Mouse (Mus musculus): Measurements from ENCODE around the gene Ccdc183. TPM values are rescaled to one million over a fixed set of nuclear protein-coding genes. Genes with fewer than 3 reads are reported as not detected.

The Ccdc183 gene
- polyA plus RNA-seq, 1 experiment from 2014 or later = 0.19 TPM

DNA sequence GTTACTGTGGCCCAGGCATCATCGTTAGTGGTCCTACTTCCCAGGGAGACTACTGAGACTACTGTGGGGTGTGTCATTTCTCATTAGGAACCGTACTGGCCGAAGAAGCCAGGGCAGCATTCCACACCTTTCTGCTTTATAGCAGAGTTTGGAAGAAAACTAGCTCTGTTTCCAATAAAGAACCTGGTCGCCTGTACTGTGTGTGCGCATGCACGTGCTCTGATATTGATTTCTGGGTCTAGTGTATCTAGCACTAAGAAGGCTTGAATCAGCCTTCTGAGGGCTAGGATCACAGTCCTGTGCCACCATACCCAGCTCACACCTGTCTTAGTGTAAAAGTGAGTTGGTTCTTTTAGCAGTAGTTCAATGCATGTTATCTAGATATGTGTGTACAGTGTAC lies 58.7 kb downstream of the Ccdc183 start:
- no peak for ATAC-seq (ENCODE audit: insufficient number of reproducible peaks, insufficient read depth, low FRiP score, low TSS enrichment)
- H3K9me3 ChIP-seq = no peaks in the 10 kb centered on the region
- peak overlapping the region; percentile 94 for H3K4me2 ChIP-seq (replicated peaks)
- H3K27ac ChIP-seq = no peak overlapping the region
- no peaks in the 10 kb centered on the region for H3K27me3 ChIP-seq
- H3K4me3 ChIP-seq = peak overlapping the region; percentile 97
- peak overlapping the region; percentile 93 for H3K9ac ChIP-seq
- H3K36me3 ChIP-seq = peaks cover 40% of the 10 kb centered on the region
- peaks cover 20% of the 10 kb centered on the region for H3K4me1 ChIP-seq
- 57% methylated on average over 6 of the region's 6 CpGs for WGBS

Other genes with a start within 250 kb of the Ccdc183 start
- gene Sapcd2, start 245.4 kb downstream of the Ccdc183 start, polyA plus RNA-seq (2016; fragmentation: Nextera tagmentation; extraction: Ambion mirVana) = 51.4 and 51.6 TPM in 2 replicates
- 0.41 and 0.42 TPM in 2 replicates for gene Entpd2, start 221.8 kb downstream of the Ccdc183 start, polyA plus RNA-seq (2016; fragmentation: Nextera tagmentation; extraction: Ambion mirVana)
- 47.7 and 60.0 TPM in 2 replicates for gene Npdc1, start 218.3 kb downstream of the Ccdc183 start, polyA plus RNA-seq (2016; fragmentation: Nextera tagmentation; extraction: Ambion mirVana)
- gene Fut7, start 194.4 kb downstream of the Ccdc183 start, polyA plus RNA-seq (2016; fragmentation: Nextera tagmentation; extraction: Ambion mirVana) = not detected in 2 replicates
- gene Abca2, start 189.0 kb downstream of the Ccdc183 start, polyA plus RNA-seq (2016; fragmentation: Nextera tagmentation; extraction: Ambion mirVana) = 4.8 and 5.2 TPM in 2 replicates
- gene Clic3, start 160.8 kb downstream of the Ccdc183 start, polyA plus RNA-seq (2016; fragmentation: Nextera tagmentation; extraction: Ambion mirVana) = 1.4 and 1.8 TPM in 2 replicates
- 28.6 and 28.9 TPM in 2 replicates for gene Paxx, start 156.6 kb downstream of the Ccdc183 start, polyA plus RNA-seq (2016; fragmentation: Nextera tagmentation; extraction: Ambion mirVana)
- 0.70 and 0.96 TPM in 2 replicates for gene Ptgds, start 147.6 kb downstream of the Ccdc183 start, polyA plus RNA-seq (2016; fragmentation: Nextera tagmentation; extraction: Ambion mirVana)
- not detected in 2 replicates for gene Lcn12, start 123.8 kb downstream of the Ccdc183 start, polyA plus RNA-seq (2016; fragmentation: Nextera tagmentation; extraction: Ambion mirVana)
- gene Fbxw5, start 116.9 kb downstream of the Ccdc183 start, polyA plus RNA-seq (2016; fragmentation: Nextera tagmentation; extraction: Ambion mirVana) = 81.8 and 82.8 TPM in 2 replicates
- gene C8g, start 116.0 kb downstream of the Ccdc183 start, polyA plus RNA-seq (2016; fragmentation: Nextera tagmentation; extraction: Ambion mirVana) = 6.3 and 6.4 TPM in 2 replicates
- gene Traf2, start 70.7 kb downstream of the Ccdc183 start, polyA plus RNA-seq (2016; fragmentation: Nextera tagmentation; extraction: Ambion mirVana) = 37.7 and 37.8 TPM in 2 replicates
- 310 and 331 TPM in 2 replicates for gene Edf1, start 59.8 kb downstream of the Ccdc183 start, polyA plus RNA-seq (2016; fragmentation: Nextera tagmentation; extraction: Ambion mirVana)
- gene Mamdc4, start 42.8 kb downstream of the Ccdc183 start, polyA plus RNA-seq (2016; fragmentation: Nextera tagmentation; extraction: Ambion mirVana) = 4.2 and 10.1 TPM in 2 replicates
- 156 and 177 TPM in 2 replicates for gene Phpt1, start 42.5 kb downstream of the Ccdc183 start, polyA plus RNA-seq (2016; fragmentation: Nextera tagmentation; extraction: Ambion mirVana)
- gene Ajm1, start 35.9 kb downstream of the Ccdc183 start, polyA plus RNA-seq (2016; fragmentation: Nextera tagmentation; extraction: Ambion mirVana) = 0.20 and 0.24 TPM in 2 replicates
- gene Rabl6, start 9.2 kb downstream of the Ccdc183 start, polyA plus RNA-seq (2016; fragmentation: Nextera tagmentation; extraction: Ambion mirVana) = 79.0 and 84.9 TPM in 2 replicates
- gene Tmem141, start 4.3 kb upstream of the Ccdc183 start, polyA plus RNA-seq (2016; fragmentation: Nextera tagmentation; extraction: Ambion mirVana) = 21.1 and 24.6 TPM in 2 replicates
- gene Fcna, start 10.4 kb upstream of the Ccdc183 start, polyA plus RNA-seq (2016; fragmentation: Nextera tagmentation; extraction: Ambion mirVana) = 0.65 and 0.69 TPM in 2 replicates
- 0.36 and 0.62 TPM in 2 replicates for gene Lcn8, start 35.4 kb upstream of the Ccdc183 start, polyA plus RNA-seq (2016; fragmentation: Nextera tagmentation; extraction: Ambion mirVana)
- not detected in 2 replicates for gene Lcn5, start 40.3 kb upstream of the Ccdc183 start, polyA plus RNA-seq (2016; fragmentation: Nextera tagmentation; extraction: Ambion mirVana)
- gene Lcn6, start 59.1 kb upstream of the Ccdc183 start, polyA plus RNA-seq (2016; fragmentation: Nextera tagmentation; extraction: Ambion mirVana) = not detected in 2 replicates
- not detected in 2 replicates for gene Lcn10, start 65.0 kb upstream of the Ccdc183 start, polyA plus RNA-seq (2016; fragmentation: Nextera tagmentation; extraction: Ambion mirVana)
- gene Obp2a, start 82.4 kb upstream of the Ccdc183 start, polyA plus RNA-seq (2016; fragmentation: Nextera tagmentation; extraction: Ambion mirVana) = not detected in 2 replicates
- gene Bmyc, start 89.1 kb upstream of the Ccdc183 start, polyA plus RNA-seq (2016; fragmentation: Nextera tagmentation; extraction: Ambion mirVana) = 100 and 106 TPM in 2 replicates
- not detected in 2 replicates for gene Obp2b, start 119.3 kb upstream of the Ccdc183 start, polyA plus RNA-seq (2016; fragmentation: Nextera tagmentation; extraction: Ambion mirVana)
- gene Lcn3, start 147.9 kb upstream of the Ccdc183 start, polyA plus RNA-seq (2016; fragmentation: Nextera tagmentation; extraction: Ambion mirVana) = not detected in 2 replicates
- gene Lcn11, start 159.3 kb upstream of the Ccdc183 start, polyA plus RNA-seq (2016; fragmentation: Nextera tagmentation; extraction: Ambion mirVana) = not detected in 2 replicates
- gene Gm13539, start 164.6 kb upstream of the Ccdc183 start, polyA plus RNA-seq (2016; fragmentation: Nextera tagmentation; extraction: Ambion mirVana) = not detected in 2 replicates
- gene Glt6d1, start 198.2 kb upstream of the Ccdc183 start, polyA plus RNA-seq (2016; fragmentation: Nextera tagmentation; extraction: Ambion mirVana) = not detected in 2 replicates
- not detected in 2 replicates for gene Lcn9, start 205.5 kb upstream of the Ccdc183 start, polyA plus RNA-seq (2016; fragmentation: Nextera tagmentation; extraction: Ambion mirVana)
- not detected in 2 replicates for gene Sohlh1, start 229.6 kb upstream of the Ccdc183 start, polyA plus RNA-seq (2016; fragmentation: Nextera tagmentation; extraction: Ambion mirVana)
- gene Kcnt1, start 246.1 kb upstream of the Ccdc183 start, polyA plus RNA-seq (2016; fragmentation: Nextera tagmentation; extraction: Ambion mirVana) = 0.67 and 1.6 TPM in 2 replicates